Mouse (Mus musculus) C2C12 (cell line): ENCODE measurements around the gene Bcl10.

ENCODE experiments used
- CTCF ChIP-seq: IDR thresholded peaks from one replicate; pipeline ENCODE4 v1.5.1; 2011; ENCODE audit not compliant: control insufficient read depth, insufficient read depth, insufficient read length
- MAX ChIP-seq: IDR thresholded peaks from one replicate; pipeline ENCODE4 v1.6.1; 2011; ENCODE audit warnings: mild to moderate bottlenecking, control low read depth

DNA sequence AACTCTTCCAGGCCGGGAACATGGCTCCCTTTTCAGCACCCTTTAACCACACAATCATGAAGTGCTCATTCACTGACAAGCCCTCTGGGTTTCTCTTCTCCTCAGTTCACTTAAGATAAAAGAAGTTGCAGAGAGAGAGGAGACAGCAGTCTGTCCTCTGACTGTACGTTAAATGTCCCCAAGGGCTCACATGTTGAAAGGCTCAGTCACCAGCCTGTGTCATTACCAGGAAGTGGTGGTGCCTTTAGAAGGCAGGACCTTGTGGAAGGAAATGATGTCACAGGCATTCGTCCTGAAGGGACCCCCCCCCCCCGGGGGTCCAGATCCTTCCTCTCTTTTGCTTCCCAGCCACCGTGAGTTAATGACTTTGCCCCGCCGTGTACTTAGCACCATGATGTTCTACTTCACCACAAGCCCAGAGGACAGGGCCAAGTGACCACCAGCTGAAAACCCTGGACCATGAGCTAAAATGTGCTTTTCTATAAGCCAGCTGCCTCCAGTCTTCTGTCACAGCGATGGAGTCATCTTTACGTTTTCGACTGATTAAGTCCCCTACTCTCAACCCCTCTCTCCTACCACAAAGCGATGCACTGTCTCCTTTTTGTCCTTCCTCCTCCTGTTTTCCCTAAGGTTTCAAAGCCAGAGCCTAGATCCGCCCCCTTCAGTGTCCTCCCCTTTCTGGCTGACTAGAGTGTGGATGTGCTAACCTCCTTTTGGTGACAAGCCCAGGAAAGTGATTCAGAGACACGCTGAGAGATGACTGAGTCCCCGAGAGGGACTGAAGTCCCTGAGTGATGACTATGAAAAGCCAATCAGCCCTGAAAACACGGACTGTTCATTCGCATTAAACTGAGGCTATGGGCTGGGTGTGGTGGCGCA is 28.9 kb downstream of the Bcl10 start:
- TF ChIP-seq CTCF (no peak), MAX (no peak)
